Mouse (Mus musculus) forebrain, embryonic 15.5 days (tissue): ENCODE measurements around the gene Mrps35. TPM values are rescaled to one million over a fixed set of nuclear protein-coding genes. Genes with fewer than 3 reads are reported as not detected.
A peak's percentile ranks its signal among the peaks of the same experiment; 100 is the strongest.

ENCODE experiments used
- ATAC-seq: fragments of 200-750 bp; cut with Nextera tagmentation; replicated peaks from 2 replicates; pipeline ENCODE4 v1.8.0; 2017; ENCODE audit warnings: mild to moderate bottlenecking, moderate TSS enrichment, moderate library complexity
- H3K27ac ChIP-seq: fragments of 300-500 bp; sonication (generic); replicated peaks from 2 replicates; pipeline ENCODE4 v1.5.1; 2015; ENCODE audit warnings: mild to moderate bottlenecking, inconsistent platforms
- H3K27me3 ChIP-seq: fragments of 300-500 bp; sonication (generic); 2 replicates; pipeline ENCODE4 v1.6.1; 2015; ENCODE audit warnings: inconsistent platforms
- H3K36me3 ChIP-seq: fragments of 300-500 bp; sonication (generic); 2 replicates; pipeline ENCODE4 v1.6.1; 2015; ENCODE audit warnings: mild to moderate bottlenecking, inconsistent platforms
- H3K4me1 ChIP-seq: fragments of 300-500 bp; sonication (generic); 2 replicates; pipeline ENCODE4 v1.6.1; 2015; ENCODE audit warnings: inconsistent platforms
- H3K4me2 ChIP-seq: fragments of 300-500 bp; sonication (generic); replicated peaks from 2 replicates; pipeline ENCODE4 v1.6.1; 2015; ENCODE audit warnings: mild to moderate bottlenecking, inconsistent platforms
- H3K4me3 ChIP-seq: fragments of 300-500 bp; sonication (generic); 2 replicates; pipeline ENCODE4 v1.5.1; 2015; ENCODE audit warnings: mild to moderate bottlenecking, inconsistent platforms
- H3K9ac ChIP-seq: fragments of 300-500 bp; sonication (generic); replicated peaks from 2 replicates; pipeline ENCODE4 v1.6.1; 2015; ENCODE audit warnings: mild to moderate bottlenecking, inconsistent platforms
- H3K9me3 ChIP-seq: fragments of 300-500 bp; sonication (generic); 2 replicates; pipeline ENCODE4 v1.6.1; 2016; ENCODE audit warnings: inconsistent platforms
- WGBS: fragments of 180-500 bp; shearing (Covaris S2); methylation state at CpG from one replicate; pipeline ENCODE4 v1.1.7; 2015; ENCODE audit warnings: mixed read lengths; 5-methylcytosine and 5-hydroxymethylcytosine counted together
- polyA plus RNA-seq: library from polyadenylated mRNA; unstranded; fragments of >200 nt; fragmentation: Nextera tagmentation; extraction: Ambion mirVana; gene quantifications from 2 replicates; pipeline ENCODE4 v1.2.1, GENCODE M21; 2015

Mrps35 gene
- polyA plus RNA-seq, 1 experiment from 2014 or later = 88.5 TPM

DNA sequence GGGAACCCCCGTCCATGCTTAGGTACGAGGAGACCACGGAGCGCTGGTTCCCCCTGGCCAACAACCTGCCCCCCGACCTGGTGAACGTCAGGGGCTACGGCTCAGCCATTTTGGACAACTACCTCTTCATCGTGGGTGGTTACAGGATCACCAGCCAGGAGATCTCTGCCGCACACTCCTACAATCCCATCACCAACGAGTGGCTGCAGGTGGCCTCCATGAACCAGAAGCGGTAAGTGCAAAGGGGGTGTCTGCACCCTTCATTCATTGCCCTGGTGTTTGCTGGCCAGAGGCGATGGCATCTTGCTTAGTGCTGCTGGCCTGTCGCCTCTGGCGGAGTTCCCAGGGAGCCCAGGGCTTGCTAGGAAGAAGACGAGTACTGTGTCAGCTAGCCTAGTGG, 49.6 kb downstream of the Mrps35 start:
- WGBS = 1% methylated on average over 15 of the region's 15 CpGs
- Histone ChIP-seq H3K9ac (peak overlapping the region; percentile 87), H3K9me3 (no peaks in the 10 kb centered on the region), H3K4me1 (peaks cover 36% of the 10 kb centered on the region), H3K36me3 (no peaks in the 10 kb centered on the region), H3K4me3 (peak overlapping the region; percentile 74), H3K27ac (peak overlapping the region; percentile 87), H3K4me2 (peak overlapping the region; percentile 80), H3K27me3 (no peaks in the 10 kb centered on the region)
- peak; percentile 24 for ATAC-seq

- H3K4me2 ChIP-seq = no peak overlapping the region
- no peaks in the 10 kb centered on the region for H3K9me3 ChIP-seq
- 85% methylated on average over 7 of the region's 7 CpGs for WGBS
- H3K36me3 ChIP-seq = no peaks in the 10 kb centered on the region
- no peak overlapping the region for H3K9ac ChIP-seq
- H3K4me1 ChIP-seq = peaks cover 36% of the 10 kb centered on the region
- no peak overlapping the region for H3K4me3 ChIP-seq
- no peaks in the 10 kb centered on the region for H3K27me3 ChIP-seq
- no peak for ATAC-seq
- no peak overlapping the region for H3K27ac ChIP-seq
Observed at GRCm38 (mm10) chr6:147094771-147095170, 52.2 kb downstream of the Mrps35 start.

GRCm38 (mm10) chr6:147096109-147096508, 53.5 kb downstream of the Mrps35 start:
- ATAC-seq = no peak
- no peaks in the 10 kb centered on the region for H3K36me3 ChIP-seq
- no peak overlapping the region for H3K4me3 ChIP-seq
- peaks cover 24% of the 10 kb centered on the region for H3K4me1 ChIP-seq
- no peak overlapping the region for H3K27ac ChIP-seq
- WGBS = 93% methylated on average over 4 of the region's 4 CpGs
- H3K4me2 ChIP-seq = no peak overlapping the region
- no peaks in the 10 kb centered on the region for H3K9me3 ChIP-seq
- H3K9ac ChIP-seq = no peak overlapping the region
- H3K27me3 ChIP-seq = no peaks in the 10 kb centered on the region

DNA sequence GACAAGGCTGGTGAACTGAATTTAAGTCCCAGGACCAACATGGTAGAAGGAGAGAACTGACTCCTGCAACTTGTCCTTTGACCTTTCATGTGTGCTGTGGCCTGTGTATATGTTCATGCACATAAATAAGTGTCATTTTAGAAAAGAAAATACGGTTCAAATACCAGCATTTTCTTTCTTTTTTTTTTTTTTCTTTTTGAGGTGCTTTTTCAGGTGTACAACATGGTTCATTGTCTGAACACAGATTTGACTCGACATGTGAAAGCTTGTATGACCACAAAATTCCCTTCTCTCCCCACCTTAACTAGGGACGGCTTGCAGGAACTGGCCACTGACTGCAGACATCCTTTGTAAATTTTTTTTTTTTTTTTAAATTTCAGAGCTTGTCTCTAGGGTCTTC, 54.4 kb downstream of the Mrps35 start:
- no peak for ATAC-seq
- no peak overlapping the region for H3K27ac ChIP-seq
- H3K9ac ChIP-seq = no peak overlapping the region
- 78% methylated on average over 3 of the region's 3 CpGs for WGBS
- H3K27me3 ChIP-seq = no peaks in the 10 kb centered on the region
- H3K9me3 ChIP-seq = no peaks in the 10 kb centered on the region
- H3K36me3 ChIP-seq = no peaks in the 10 kb centered on the region; the same call in 1 of the 2 replicates
- peaks cover 23% of the 10 kb centered on the region for H3K4me1 ChIP-seq
- no peak overlapping the region for H3K4me3 ChIP-seq
- no peak overlapping the region for H3K4me2 ChIP-seq

DNA sequence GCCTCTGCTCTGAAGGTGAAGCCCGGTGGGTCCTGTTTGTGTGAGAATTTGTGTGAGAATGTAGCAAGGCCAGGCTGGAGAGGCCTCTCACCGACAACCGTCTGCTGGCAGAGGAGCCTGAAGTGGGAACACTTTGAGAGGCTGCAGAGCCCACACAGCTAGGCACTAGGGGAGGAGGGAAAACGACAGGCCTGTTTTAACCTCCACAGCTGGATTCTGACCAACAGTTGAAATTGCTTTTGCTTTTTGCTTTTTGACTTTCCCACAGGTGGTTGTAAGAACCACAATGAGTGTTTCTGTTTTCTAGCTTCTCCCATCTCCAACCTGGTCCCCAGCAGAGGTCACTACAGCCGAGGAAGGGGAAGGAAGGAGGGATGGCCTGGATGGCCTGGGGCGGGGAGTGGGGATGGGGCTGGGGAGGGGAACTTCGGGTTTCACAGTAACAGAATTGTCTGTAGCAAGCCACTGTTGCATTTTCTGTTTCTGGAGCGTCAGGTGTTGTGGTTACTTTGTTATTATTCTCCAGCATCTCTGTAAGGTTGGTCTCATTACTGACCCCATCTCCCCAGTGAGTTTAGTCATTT, 54.9 kb downstream of the Mrps35 start:
- WGBS = 61% methylated on average over 8 of the region's 8 CpGs
- Histone ChIP-seq H3K27me3 (no peaks in the 10 kb centered on the region), H3K4me1 (peaks cover 18% of the 10 kb centered on the region), H3K27ac (no peak overlapping the region), H3K4me3 (no peak overlapping the region), H3K36me3 (no peaks in the 10 kb centered on the region; the same call in 1 of the 2 replicates), H3K9me3 (no peaks in the 10 kb centered on the region), H3K4me2 (no peak overlapping the region), H3K9ac (no peak overlapping the region)
- ATAC-seq = no peak

- peaks cover 2% of the 10 kb centered on the region; the same call in 1 of the 2 replicates for H3K36me3 ChIP-seq
- ATAC-seq = no peak
- WGBS = 87% methylated on average over 19 of the region's 19 CpGs
- no peak overlapping the region for H3K9ac ChIP-seq
- H3K9me3 ChIP-seq = no peaks in the 10 kb centered on the region
- H3K4me1 ChIP-seq = peaks cover 2% of the 10 kb centered on the region
- no peak overlapping the region for H3K27ac ChIP-seq
- H3K4me2 ChIP-seq = no peak overlapping the region
- H3K4me3 ChIP-seq = no peak overlapping the region
- H3K27me3 ChIP-seq = no peaks in the 10 kb centered on the region
Observed at GRCm38 (mm10) chr6:147099458-147100277, 57.1 kb downstream of the Mrps35 start.

- Histone ChIP-seq H3K4me1 (no peaks in the 10 kb centered on the region), H3K4me2 (no peak overlapping the region), H3K27me3 (no peaks in the 10 kb centered on the region), H3K27ac (no peak overlapping the region), H3K36me3 (peaks cover 4% of the 10 kb centered on the region; the same call in 1 of the 2 replicates), H3K9ac (no peak overlapping the region), H3K9me3 (no peaks in the 10 kb centered on the region), H3K4me3 (no peak overlapping the region)
- no peak for ATAC-seq
- 80% methylated on average over 3 of the region's 3 CpGs for WGBS
Observed at GRCm38 (mm10) chr6:147102293-147102692, 59.7 kb downstream of the Mrps35 start.

DNA sequence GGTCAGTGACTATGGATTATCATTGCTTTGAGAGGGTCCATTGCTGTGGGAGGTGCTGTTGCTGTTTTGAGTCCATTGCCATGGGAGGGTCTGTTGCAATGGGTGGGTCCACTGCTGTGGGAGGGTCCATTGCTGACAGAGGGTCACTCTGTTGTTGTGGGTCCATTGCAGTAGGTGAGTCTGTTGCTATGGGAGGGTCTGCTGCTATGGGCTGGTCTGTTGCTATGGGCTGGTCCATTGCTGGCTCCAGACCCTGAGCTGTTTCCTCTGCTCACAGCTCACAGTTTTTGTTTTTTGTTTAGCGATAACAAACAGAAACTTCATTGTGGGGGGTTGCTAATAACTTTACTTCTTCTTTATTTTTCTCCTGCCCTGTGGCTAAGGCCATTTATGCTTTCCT, 63.0 kb downstream of the Mrps35 start:
- Histone ChIP-seq H3K27me3 (no peaks in the 10 kb centered on the region), H3K9me3 (no peaks in the 10 kb centered on the region), H3K36me3 (peaks cover 25% of the 10 kb centered on the region), H3K4me2 (no peak overlapping the region), H3K27ac (no peak overlapping the region), H3K4me3 (no peak overlapping the region), H3K4me1 (no peaks in the 10 kb centered on the region), H3K9ac (no peak overlapping the region)
- ATAC-seq = no peak
- 97% methylated on average over 1 of the region's 1 CpGs for WGBS

GRCm38 (mm10) chr6:147106716-147107115, 64.2 kb downstream of the Mrps35 start:
- Histone ChIP-seq H3K27me3 (no peaks in the 10 kb centered on the region), H3K9me3 (no peaks in the 10 kb centered on the region), H3K27ac (no peak overlapping the region), H3K4me2 (no peak overlapping the region), H3K4me3 (no peak overlapping the region), H3K4me1 (no peaks in the 10 kb centered on the region), H3K9ac (no peak overlapping the region), H3K36me3 (peaks cover 25% of the 10 kb centered on the region)
- no peak for ATAC-seq
- 95% methylated on average over 6 of the region's 6 CpGs for WGBS

GRCm38 (mm10) chr6:147109283-147109682, 66.7 kb downstream of the Mrps35 start:
- Histone ChIP-seq H3K9me3 (no peaks in the 10 kb centered on the region), H3K27me3 (no peaks in the 10 kb centered on the region), H3K27ac (no peak overlapping the region), H3K36me3 (peaks cover 30% of the 10 kb centered on the region), H3K4me3 (no peak overlapping the region), H3K4me1 (no peaks in the 10 kb centered on the region), H3K9ac (no peak overlapping the region), H3K4me2 (no peak overlapping the region)
- ATAC-seq = no peak
- 76% methylated on average over 7 of the region's 7 CpGs for WGBS

- no peaks in the 10 kb centered on the region for H3K9me3 ChIP-seq
- 8% methylated on average over 10 of the region's 10 CpGs for WGBS
- peak; percentile 78 for ATAC-seq
Observed at GRCm38 (mm10) chr6:147116579-147116978, 74.0 kb downstream of the Mrps35 start.

GRCm38 (mm10) chr6:147117764-147118163, 75.2 kb downstream of the Mrps35 start:
- no peak overlapping the region for H3K9ac ChIP-seq
- no peak overlapping the region for H3K4me3 ChIP-seq
- no peaks in the 10 kb centered on the region for H3K36me3 ChIP-seq
- no peak overlapping the region for H3K27ac ChIP-seq
- ATAC-seq = no peak
- H3K4me2 ChIP-seq = no peak overlapping the region
- WGBS = 98% methylated on average over 7 of the region's 7 CpGs
- no peaks in the 10 kb centered on the region for H3K27me3 ChIP-seq
- H3K4me1 ChIP-seq = no peaks in the 10 kb centered on the region
- no peaks in the 10 kb centered on the region for H3K9me3 ChIP-seq

More at GRCm38 (mm10) chr6:147116579-147116978, 74.0 kb downstream of the Mrps35 start:
- Histone ChIP-seq H3K9ac (no peak overlapping the region), H3K4me2 (no peak overlapping the region), H3K4me1 (no peaks in the 10 kb centered on the region), H3K36me3 (peaks cover 4% of the 10 kb centered on the region; the same call in 1 of the 2 replicates), H3K4me3 (no peak overlapping the region), H3K27me3 (no peaks in the 10 kb centered on the region), H3K27ac (no peak overlapping the region)
